Mouse (Mus musculus) urinary bladder, postnatal 25 days (tissue): Measurements from ENCODE around the gene Shd.
A peak's percentile ranks its signal among the peaks of the same experiment; 100 is the strongest.
"Not testable (repeated sequence)": the region's sequence is repeated elsewhere in the genome, so short reads cannot be mapped to it uniquely, and the experiment has no call there.

Experiments
- DNase-seq: peaks from one replicate; pipeline ENCODE4 v3.0.0; 2022; ENCODE audit warnings: low spot score

Shd gene

GRCm38 (mm10) chr17:55969966-55970891 lies at the start of gene Shd:
TSS of gene Shd (plus strand) at chr17:55970467.
- DNase-seq, result no peak

- DNase-seq, result peak; percentile 43
Measured at GRCm38 (mm10) chr17:55931553-55932502, 38.4 kb upstream of the Shd start.

GRCm38 (mm10) chr17:55932635-55933034 lies 37.6 kb upstream of the Shd start:
- DNase-seq, result no peak

GRCm38 (mm10) chr17:55933191-55933590 lies 37.1 kb upstream of the Shd start:
- DNase-seq, result no peak

- not testable (repeated sequence) for DNase-seq
Measured at GRCm38 (mm10) chr17:55944387-55944865, 25.8 kb upstream of the Shd start.

- DNase-seq, result peak; percentile 82
Measured at GRCm38 (mm10) chr17:55944866-55945682, 25.2 kb upstream of the Shd start.

- DNase-seq, result no peak
Measured at GRCm38 (mm10) chr17:55945696-55946095, 24.6 kb upstream of the Shd start.

- no peak for DNase-seq
Measured at GRCm38 (mm10) chr17:55948647-55949046, 21.6 kb upstream of the Shd start.

- no peak for DNase-seq
Measured at GRCm38 (mm10) chr17:55949400-55949799, 20.9 kb upstream of the Shd start, which contains the start of gene Zfp119b. TSS of gene Zfp119b (minus strand) at chr17:55949500.

GRCm38 (mm10) chr17:55950601-55951000 lies 19.7 kb upstream of the Shd start:
- DNase-seq, result no peak

- no peak for DNase-seq
Measured at GRCm38 (mm10) chr17:55952041-55952440, 18.2 kb upstream of the Shd start.

GRCm38 (mm10) chr17:55952447-55953027 lies 17.7 kb upstream of the Shd start, which contains the start of gene Ebi3:
TSS of gene Ebi3 (plus strand) at chr17:55952640.
- no peak for DNase-seq

GRCm38 (mm10) chr17:55953751-55954150 lies 16.5 kb upstream of the Shd start:
- DNase-seq, result no peak

GRCm38 (mm10) chr17:55954229-55954628 lies 16.0 kb upstream of the Shd start:
- DNase-seq, result no peak

GRCm38 (mm10) chr17:55956129-55956528 lies 14.1 kb upstream of the Shd start:
- DNase-seq, result peak; percentile 78

- DNase-seq, result no peak
Measured at GRCm38 (mm10) chr17:55956591-55956990, 13.7 kb upstream of the Shd start.

- peak; percentile 68 for DNase-seq
Measured at GRCm38 (mm10) chr17:55957168-55957567, 13.1 kb upstream of the Shd start.

- DNase-seq, result no peak
Measured at GRCm38 (mm10) chr17:55957726-55958583, 12.3 kb upstream of the Shd start.

GRCm38 (mm10) chr17:55958584-55958886 lies 11.7 kb upstream of the Shd start:
- DNase-seq, result no peak
